Mouse (Mus musculus) liver, embryonic 11.5 days (tissue): ENCODE measurements around the gene Poln. TPM values are rescaled to one million over a fixed set of nuclear protein-coding genes. Genes with fewer than 3 reads are reported as not detected.

Experiments used
- ATAC-seq: fragments of 200-750 bp; cut with Nextera tagmentation; replicated peaks from 2 replicates; pipeline ENCODE4 v1.8.0; 2017; ENCODE audit warnings: moderate number of reproducible peaks, mild to moderate bottlenecking, moderate TSS enrichment, moderate library complexity; ENCODE audit not compliant: low FRiP score
- DNase-seq: peaks from one replicate; pipeline ENCODE4 v3.0.0-alpha.2; 2017; ENCODE audit warnings: low spot score
- H3K27ac ChIP-seq: fragments of 300-500 bp; sonication (generic); 2 replicates; pipeline ENCODE4 v1.5.1; 2014; ENCODE audit warnings: mild to moderate bottlenecking, low read depth, low read length, control low read depth
- H3K27me3 ChIP-seq: fragments of 300-500 bp; sonication (generic); replicated peaks from 2 replicates; pipeline ENCODE4 v1.6.1; 2014; ENCODE audit warnings: low read length, mixed read lengths; ENCODE audit not compliant: control insufficient read depth, insufficient read depth
- H3K36me3 ChIP-seq: fragments of 300-500 bp; sonication (generic); 2 replicates; pipeline ENCODE4 v1.6.1; 2014; ENCODE audit warnings: mild to moderate bottlenecking, low read length, moderate library complexity, mixed read lengths; ENCODE audit not compliant: control insufficient read depth, insufficient read depth
- H3K4me1 ChIP-seq: fragments of 300-500 bp; sonication (generic); replicated peaks from 2 replicates; pipeline ENCODE4 v1.6.1; 2014; ENCODE audit warnings: low read length, mixed read lengths; ENCODE audit not compliant: control insufficient read depth, insufficient read depth
- H3K4me2 ChIP-seq: fragments of 300-500 bp; sonication (generic); 2 replicates; pipeline ENCODE4 v1.6.1; 2014; ENCODE audit warnings: mild to moderate bottlenecking, control low read depth, moderate library complexity
- H3K4me3 ChIP-seq: fragments of 300-500 bp; sonication (generic); 2 replicates; pipeline ENCODE4 v1.5.1; 2014; ENCODE audit warnings: low read depth, low read length, control low read depth
- H3K9ac ChIP-seq: fragments of 300-500 bp; sonication (generic); 2 replicates; pipeline ENCODE4 v1.6.1; 2014; ENCODE audit warnings: low read depth, low read length, control low read depth
- H3K9me3 ChIP-seq: fragments of 300-500 bp; sonication (generic); 2 replicates; pipeline ENCODE4 v1.6.1; 2016; ENCODE audit warnings: low read length, inconsistent platforms, mixed read lengths; ENCODE audit not compliant: control insufficient read depth
- WGBS: fragments of 180-500 bp; shearing (Covaris S2); extraction: QIAGEN DNeasy Blood & Tissue Kit; methylation state at CpG from one replicate; pipeline ENCODE4 v1.1.7; 2014; 5-methylcytosine and 5-hydroxymethylcytosine counted together
- polyA plus RNA-seq: library from polyadenylated mRNA; unstranded; fragments of >200 nt; fragmentation: Nextera tagmentation; extraction: Ambion mirVana; gene quantifications from 2 replicates; pipeline ENCODE4 v1.2.1, GENCODE M21; 2014

The Poln gene
- polyA plus RNA-seq, 1 experiment from 2014 or later, result 0.58 TPM

- ATAC-seq (no peak), DNase-seq (no peak)
- no peaks in the 10 kb centered on the region for H3K27me3 ChIP-seq
- peaks cover 8% of the 10 kb centered on the region for H3K4me1 ChIP-seq
- 55% methylated on average over 4 of the region's 4 CpGs for WGBS
- H3K36me3 ChIP-seq, result no peaks in the 10 kb centered on the region
- H3K4me2 ChIP-seq, result no peak overlapping the region
- H3K9ac ChIP-seq, result no peak overlapping the region
- H3K27ac ChIP-seq, result no peak overlapping the region
- no peaks in the 10 kb centered on the region for H3K9me3 ChIP-seq
- H3K4me3 ChIP-seq, result no peak overlapping the region
Observed at GRCm38 (mm10) chr5:34191021-34191420, 21.8 kb upstream of the Poln start.

- DNase-seq (no peak), ATAC-seq (no peak)
- Histone ChIP-seq H3K27me3 (no peaks in the 10 kb centered on the region), H3K27ac (no peak overlapping the region), H3K9ac (no peak overlapping the region), H3K4me2 (no peak overlapping the region), H3K4me1 (peaks cover 8% of the 10 kb centered on the region), H3K9me3 (no peaks in the 10 kb centered on the region), H3K36me3 (no peaks in the 10 kb centered on the region), H3K4me3 (no peak overlapping the region)
- 64% methylated on average over 1 of the region's 1 CpGs for WGBS
Observed at GRCm38 (mm10) chr5:34189521-34189920, 20.3 kb upstream of the Poln start.

- Histone ChIP-seq H3K27me3 (no peaks in the 10 kb centered on the region), H3K4me1 (peaks cover 8% of the 10 kb centered on the region), H3K36me3 (no peaks in the 10 kb centered on the region), H3K9ac (no peak overlapping the region), H3K4me3 (no peak overlapping the region), H3K4me2 (no peak overlapping the region; the same call in 1 of the 2 replicates), H3K9me3 (no peaks in the 10 kb centered on the region), H3K27ac (no peak overlapping the region)
- WGBS, result 71% methylated on average over 2 of the region's 2 CpGs
- ATAC-seq (no peak), DNase-seq (no peak)
Observed at GRCm38 (mm10) chr5:34188856-34189255, 19.6 kb upstream of the Poln start.

GRCm38 (mm10) chr5:34187601-34188316 lies 18.5 kb upstream of the Poln start, which contains the start of gene Mxd4:
TSS of gene Mxd4 (minus strand) at chr5:34187720.
- H3K4me1 ChIP-seq, result peaks cover 8% of the 10 kb centered on the region

GRCm38 (mm10) chr5:34186961-34187391 lies 17.7 kb upstream of the Poln start:
- Histone ChIP-seq H3K36me3 (no peaks in the 10 kb centered on the region), H3K9ac (peak overlapping the region; percentile 62), H3K9me3 (no peaks in the 10 kb centered on the region), H3K4me3 (peak overlapping the region; percentile 72), H3K4me1 (peaks cover 8% of the 10 kb centered on the region), H3K27ac (peak overlapping the region; percentile 73), H3K4me2 (peak overlapping the region; percentile 96), H3K27me3 (no peaks in the 10 kb centered on the region)
- under 1% methylated on average over 43 of the region's 46 CpGs for WGBS
- ATAC-seq (no peak; the same call in 1 of the 2 replicates), DNase-seq (peak; percentile 53)

More at GRCm38 (mm10) chr5:34187601-34188316, 18.5 kb upstream of the Poln start, which contains the start of gene Mxd4:
- Histone ChIP-seq H3K36me3 (no peaks in the 10 kb centered on the region), H3K4me2 (peak within 1 kb of the TSS; percentile 96), H3K4me3 (peak within 1 kb of the TSS; percentile 72), H3K9me3 (no peaks in the 10 kb centered on the region), H3K9ac (peak within 1 kb of the TSS; percentile 65), H3K27ac (peak within 1 kb of the TSS; percentile 73), H3K27me3 (no peaks in the 10 kb centered on the region)
- under 1% methylated on average over 60 of the region's 60 CpGs for WGBS
- peak; percentile 98 for ATAC-seq
- DNase-seq, result peak; percentile 94

GRCm38 (mm10) chr5:34186391-34186790 lies 17.1 kb upstream of the Poln start:
- WGBS, result 73% methylated on average over 2 of the region's 2 CpGs
- Histone ChIP-seq H3K27me3 (no peaks in the 10 kb centered on the region), H3K4me2 (peak overlapping the region; percentile 96), H3K36me3 (no peaks in the 10 kb centered on the region), H3K9ac (peak overlapping the region; percentile 62), H3K27ac (peak overlapping the region; percentile 35; the same call in 1 of the 2 replicates), H3K4me1 (peaks cover 8% of the 10 kb centered on the region), H3K4me3 (peak overlapping the region; percentile 72), H3K9me3 (no peaks in the 10 kb centered on the region)
- ATAC-seq (no peak), DNase-seq (no peak)

- H3K27me3 ChIP-seq, result no peaks in the 10 kb centered on the region
- H3K4me1 ChIP-seq, result peaks cover 8% of the 10 kb centered on the region
- no peak for DNase-seq
- no peaks in the 10 kb centered on the region for H3K36me3 ChIP-seq
- no peak for ATAC-seq
- no peak overlapping the region for H3K27ac ChIP-seq
- no peak overlapping the region for H3K9ac ChIP-seq
- H3K4me3 ChIP-seq, result no peak overlapping the region
- H3K4me2 ChIP-seq, result peak overlapping the region; percentile 96
- no peaks in the 10 kb centered on the region for H3K9me3 ChIP-seq
Observed at GRCm38 (mm10) chr5:34185791-34186190, 16.5 kb upstream of the Poln start.

GRCm38 (mm10) chr5:34185051-34185580 lies 15.9 kb upstream of the Poln start:
- H3K9ac ChIP-seq, result no peak overlapping the region
- no peak overlapping the region for H3K4me2 ChIP-seq
- H3K9me3 ChIP-seq, result no peaks in the 10 kb centered on the region
- H3K27me3 ChIP-seq, result no peaks in the 10 kb centered on the region
- 81% methylated on average over 1 of the region's 1 CpGs for WGBS
- no peaks in the 10 kb centered on the region for H3K36me3 ChIP-seq
- H3K4me1 ChIP-seq, result peaks cover 8% of the 10 kb centered on the region
- DNase-seq, result no peak
- no peak overlapping the region for H3K27ac ChIP-seq
- no peak for ATAC-seq
- H3K4me3 ChIP-seq, result no peak overlapping the region

GRCm38 (mm10) chr5:34183976-34184375 lies 14.7 kb upstream of the Poln start:
- Histone ChIP-seq H3K9ac (no peak overlapping the region), H3K4me2 (no peak overlapping the region), H3K36me3 (no peaks in the 10 kb centered on the region), H3K4me3 (no peak overlapping the region), H3K4me1 (peaks cover 8% of the 10 kb centered on the region), H3K9me3 (no peaks in the 10 kb centered on the region), H3K27ac (no peak overlapping the region), H3K27me3 (no peaks in the 10 kb centered on the region)
- ATAC-seq (no peak), DNase-seq (peak; percentile 20)
- 77% methylated on average over 3 of the region's 3 CpGs for WGBS
